Mouse (Mus musculus): Measurements from ENCODE around the gene Mrpl4.
A peak's percentile ranks its signal among the peaks of the same experiment; 100 is the strongest.
"Not testable (repeated sequence)": the region's sequence is repeated elsewhere in the genome, so short reads cannot be mapped to it uniquely, and the experiment has no call there.

Gene Mrpl4

DNA sequence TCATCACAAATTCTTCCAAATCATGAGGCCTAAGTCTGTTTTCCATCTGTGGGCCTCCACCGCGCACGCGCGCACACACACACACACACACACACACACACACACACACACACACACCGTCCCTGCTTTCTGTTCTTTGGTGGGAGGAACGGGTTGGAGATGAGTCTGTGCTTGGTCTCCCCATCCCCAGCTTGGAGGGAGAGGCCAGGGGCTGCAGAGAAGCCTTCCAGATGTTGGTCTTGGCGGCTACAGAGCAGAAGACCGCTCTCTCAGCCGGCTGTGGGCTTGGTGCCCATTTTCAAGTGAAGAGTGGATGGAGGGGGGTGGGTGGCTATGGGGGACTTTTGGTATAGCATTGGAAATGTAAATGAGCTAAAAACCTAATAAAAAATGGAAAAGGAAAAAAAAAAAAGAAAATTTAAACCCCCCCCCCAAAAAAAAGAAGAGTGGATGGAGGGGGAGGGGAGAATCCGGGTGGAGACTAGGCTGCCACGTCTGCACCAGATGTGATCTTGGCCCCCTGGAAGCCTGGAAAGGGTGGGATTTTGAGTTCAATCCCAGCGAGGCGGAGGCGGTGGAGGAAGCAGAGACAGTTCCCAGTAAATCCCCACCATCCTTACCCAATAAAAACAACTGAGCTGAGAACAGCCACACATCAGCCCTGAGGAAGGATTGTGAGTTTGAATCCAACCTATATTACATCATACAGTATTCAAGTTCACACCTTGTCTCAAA lies 15.4 kb upstream of the Mrpl4 start:
- no peak for DNase-seq (ENCODE audit: low spot score)

DNA sequence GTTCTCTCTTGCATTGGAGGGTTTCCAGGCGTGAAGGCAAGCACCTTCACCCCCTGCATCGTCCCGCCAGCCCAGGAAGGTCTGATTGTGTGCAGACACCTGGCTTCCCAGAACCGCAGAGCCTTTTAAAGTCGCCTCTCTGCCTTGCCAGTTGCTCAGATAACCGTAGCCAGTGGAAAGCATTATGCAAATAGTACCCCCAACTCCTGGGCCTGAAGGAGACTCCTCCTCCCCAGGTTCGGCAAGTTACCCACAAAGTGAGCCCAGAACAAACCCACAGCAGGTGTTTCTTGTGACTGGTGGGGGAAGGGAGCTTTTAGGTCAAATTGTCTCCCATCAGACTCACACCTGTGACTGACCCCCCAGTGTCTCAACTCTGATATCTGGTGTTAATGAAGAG lies 14.6 kb upstream of the Mrpl4 start:
- no peak for DNase-seq (ENCODE audit: low spot score)

DNA sequence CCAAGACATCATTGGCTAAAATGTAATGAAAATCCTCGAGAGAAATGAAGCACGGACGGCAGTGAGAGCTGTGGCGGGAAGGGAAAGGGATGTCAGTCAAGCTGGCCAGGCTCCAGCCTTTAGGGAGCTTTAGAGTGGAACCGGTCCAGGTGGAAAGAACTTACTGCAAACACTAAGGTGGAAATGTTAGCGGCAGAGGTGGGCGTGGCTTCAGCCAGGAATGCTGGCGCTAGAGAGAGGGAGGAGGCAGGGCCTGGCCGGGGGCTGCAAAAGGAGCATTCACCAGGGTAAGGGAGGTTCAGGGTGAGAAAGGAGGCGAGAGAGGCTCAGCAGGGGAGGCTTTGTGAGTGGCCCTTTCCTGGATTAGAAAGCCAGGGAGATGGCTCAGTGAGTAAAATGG lies 11.7 kb upstream of the Mrpl4 start:
- peak; percentile 55 for DNase-seq (ENCODE audit: low spot score)

DNA sequence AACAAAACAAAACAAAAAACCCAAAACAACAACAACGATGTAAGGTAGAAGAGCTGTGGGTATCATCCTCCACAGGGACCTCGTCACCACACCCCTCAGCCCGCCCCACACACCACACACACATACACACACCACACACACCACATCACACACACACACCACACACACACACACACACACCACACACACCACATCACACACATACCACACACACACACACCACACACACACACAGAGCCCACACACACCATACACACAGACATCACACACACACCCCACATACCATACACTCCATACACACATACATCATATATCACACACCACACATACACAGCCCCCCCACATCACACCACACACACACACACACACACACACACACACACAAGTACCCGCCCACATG lies 11.0 kb upstream of the Mrpl4 start:
- DNase-seq (ENCODE audit: low spot score) = no peak

- no peak for DNase-seq (ENCODE audit: low spot score)
Measured at GRCm38 (mm10) chr9:20993165-20993898, 9.2 kb upstream of the Mrpl4 start.

DNA sequence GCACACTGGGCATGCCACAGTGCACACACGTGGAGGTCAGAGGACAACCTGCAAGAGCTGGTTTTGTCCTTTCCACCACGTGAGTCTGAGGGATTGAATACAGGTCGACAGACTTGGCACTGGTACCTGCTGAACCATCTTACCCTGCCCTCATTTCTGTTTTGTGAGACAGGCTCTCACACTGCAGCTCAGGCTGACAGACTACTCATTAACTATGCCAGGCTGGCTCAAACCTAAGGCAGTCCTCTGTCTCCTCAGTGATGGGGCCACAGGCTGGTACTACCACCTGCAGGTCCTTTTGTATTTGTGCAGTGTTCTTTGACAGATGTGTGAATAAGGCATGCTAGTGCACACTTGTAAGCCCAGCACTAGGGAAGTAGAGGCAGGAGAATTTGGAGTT lies 7.5 kb upstream of the Mrpl4 start:
- DNase-seq (ENCODE audit: low spot score) = no peak

GRCm38 (mm10) chr9:20997065-20997464 lies 5.5 kb upstream of the Mrpl4 start:
- DNase-seq (ENCODE audit: low spot score) = no peak

DNA sequence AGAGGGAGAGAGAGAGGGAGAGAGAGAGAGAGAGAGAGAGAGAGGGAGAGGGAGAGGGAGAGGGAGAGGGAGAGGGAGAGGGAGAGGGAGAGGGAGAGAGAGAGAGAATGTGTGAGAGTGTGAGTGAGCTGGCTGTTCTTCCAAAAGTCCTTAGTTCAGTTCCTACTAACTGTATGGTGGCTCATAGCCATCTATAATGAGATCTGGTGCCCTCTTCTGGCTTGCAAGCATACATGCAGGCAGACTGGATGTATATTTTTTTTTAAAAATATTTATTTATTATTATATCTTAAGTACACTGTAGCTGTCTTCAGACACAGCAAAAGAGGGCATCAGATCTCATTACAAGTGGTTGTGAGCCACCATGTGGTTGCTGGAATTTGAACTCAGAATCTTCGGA lies 4.2 kb upstream of the Mrpl4 start:
- not testable (repeated sequence) for DNase-seq (ENCODE audit: low spot score)

DNA sequence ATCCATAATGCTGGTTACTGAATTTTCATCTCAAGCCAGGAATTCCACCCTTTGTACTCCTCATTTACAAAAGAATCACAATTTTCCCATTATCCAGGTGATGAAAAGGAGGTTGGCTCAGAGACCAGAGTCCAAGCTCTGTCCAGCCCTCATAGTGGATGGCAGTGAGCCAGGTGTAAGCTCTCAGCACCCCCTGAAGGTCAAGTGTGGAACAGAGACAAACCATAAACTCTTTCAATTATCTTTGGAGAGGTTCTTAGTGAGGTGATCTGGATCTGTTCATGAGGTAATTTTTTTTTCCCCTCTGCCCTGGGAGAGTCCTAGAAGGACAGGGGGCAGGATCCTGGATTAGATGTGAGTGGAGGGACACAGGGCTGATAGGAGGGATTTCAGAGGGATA lies 1.7 kb upstream of the Mrpl4 start:
- peak; percentile 56 for DNase-seq (ENCODE audit: low spot score)

- DNase-seq (ENCODE audit: low spot score) = no peak
Measured at GRCm38 (mm10) chr9:21001651-21002200, 812 bp upstream of the Mrpl4 start.

- no peak for DNase-seq (ENCODE audit: low spot score)
Measured at GRCm38 (mm10) chr9:21002270-21002626, 290 bp upstream of the Mrpl4 start.

DNA sequence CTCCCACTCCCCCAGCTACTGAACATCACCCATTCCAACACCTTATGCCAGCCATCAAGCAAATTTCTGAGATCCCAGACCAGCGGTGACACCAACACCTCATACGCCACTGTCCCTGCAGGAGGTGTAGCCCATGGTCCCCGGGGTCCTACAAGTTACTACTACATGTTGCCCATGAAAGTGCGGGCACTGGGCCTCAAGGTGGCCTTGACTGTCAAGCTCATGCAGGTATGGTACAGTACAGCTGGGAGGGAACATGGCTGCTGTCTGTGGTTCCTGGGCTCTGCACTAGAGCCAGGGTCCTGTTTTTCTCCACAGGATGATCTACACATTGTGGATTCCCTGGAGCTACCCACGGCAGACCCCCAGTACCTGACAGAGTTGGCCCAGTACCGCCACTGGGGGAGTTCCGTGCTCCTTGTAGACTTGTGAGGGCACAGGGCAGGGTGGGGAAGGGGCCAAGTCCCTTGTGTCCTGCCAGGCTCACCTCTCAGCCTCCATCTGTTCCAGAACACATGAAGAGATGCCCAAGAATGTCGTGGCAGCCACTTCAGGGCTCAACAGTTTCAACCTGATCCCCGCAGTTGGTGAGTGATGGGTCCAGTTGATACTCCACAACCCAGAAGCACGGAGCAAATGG lies 4.9 kb downstream of the Mrpl4 start:
- DNase-seq (ENCODE audit: low spot score) = no peak

GRCm38 (mm10) chr9:21008007-21008406 lies 5.5 kb downstream of the Mrpl4 start:
- no peak for DNase-seq (ENCODE audit: low spot score)

DNA sequence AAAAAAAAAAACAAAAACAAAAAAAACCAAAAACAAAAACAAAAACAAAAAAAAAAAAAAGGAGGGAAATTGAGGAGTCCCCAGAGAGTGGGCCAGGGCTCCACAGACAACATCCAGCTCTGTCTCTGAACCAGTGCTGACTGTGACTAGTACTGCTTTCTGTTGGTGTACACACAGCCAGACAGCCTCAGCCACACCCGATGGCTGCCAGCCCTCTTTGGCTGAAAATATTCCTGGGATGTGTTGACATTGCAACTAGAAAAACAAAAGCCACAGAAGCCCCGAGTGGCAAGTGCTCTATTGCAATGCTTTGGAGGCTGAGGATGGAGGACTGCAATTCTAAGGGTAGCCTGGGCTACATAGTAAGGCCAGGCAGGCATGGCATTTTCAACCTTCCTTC lies 7.8 kb downstream of the Mrpl4 start:
- DNase-seq (ENCODE audit: low spot score) = no peak

GRCm38 (mm10) chr9:21010939-21011541 lies 8.5 kb downstream of the Mrpl4 start:
- DNase-seq (ENCODE audit: low spot score) = not testable (repeated sequence)

GRCm38 (mm10) chr9:21011846-21012312 lies 9.3 kb downstream of the Mrpl4 start:
- no peak for DNase-seq (ENCODE audit: low spot score)

GRCm38 (mm10) chr9:21012368-21012767 lies 9.8 kb downstream of the Mrpl4 start:
- DNase-seq (ENCODE audit: low spot score) = no peak

DNA sequence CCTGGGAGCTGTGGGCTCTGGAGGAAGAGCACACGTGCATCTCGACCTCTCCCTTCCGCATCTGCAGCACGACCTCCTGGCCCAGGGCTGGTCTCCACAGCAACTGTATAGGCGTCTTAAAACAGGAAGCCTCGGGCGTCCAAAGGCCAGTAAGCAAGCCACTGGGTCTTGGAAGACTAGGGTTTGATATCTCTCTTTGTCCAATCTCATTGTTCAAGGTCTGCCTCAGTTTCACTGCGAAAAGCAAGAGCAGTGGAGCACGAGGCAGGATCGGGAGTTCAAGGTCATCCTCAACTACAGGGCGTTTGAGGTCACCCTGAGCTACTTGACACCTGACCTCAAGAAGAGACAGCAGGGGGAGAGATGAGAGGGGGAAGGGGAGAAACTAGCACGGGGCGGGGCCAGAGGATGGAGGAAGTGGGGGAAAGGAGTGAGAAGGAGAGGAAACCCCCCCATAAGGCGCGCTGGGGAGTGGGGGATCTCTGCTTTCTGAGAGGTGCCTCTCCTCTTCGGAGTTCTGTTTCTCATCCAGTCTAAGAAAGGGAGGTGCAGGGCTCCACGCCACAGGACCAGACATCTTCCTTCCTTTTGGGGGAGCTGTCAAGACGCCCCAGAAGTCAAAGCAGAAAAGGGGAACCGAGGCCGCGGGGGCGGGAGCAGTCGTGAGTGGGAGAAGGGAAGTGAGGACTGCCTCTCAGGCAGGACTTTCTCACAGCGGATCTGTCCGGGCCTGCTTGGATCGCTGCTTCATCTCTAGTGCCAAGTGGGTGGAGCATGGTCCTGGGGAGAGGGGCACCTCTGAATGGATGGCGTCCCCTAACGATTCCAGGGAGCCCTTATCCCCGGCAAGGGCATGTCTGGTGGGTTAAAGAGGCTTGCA lies 12.4 kb downstream of the Mrpl4 start:
- DNase-seq (ENCODE audit: low spot score) = no peak

DNA sequence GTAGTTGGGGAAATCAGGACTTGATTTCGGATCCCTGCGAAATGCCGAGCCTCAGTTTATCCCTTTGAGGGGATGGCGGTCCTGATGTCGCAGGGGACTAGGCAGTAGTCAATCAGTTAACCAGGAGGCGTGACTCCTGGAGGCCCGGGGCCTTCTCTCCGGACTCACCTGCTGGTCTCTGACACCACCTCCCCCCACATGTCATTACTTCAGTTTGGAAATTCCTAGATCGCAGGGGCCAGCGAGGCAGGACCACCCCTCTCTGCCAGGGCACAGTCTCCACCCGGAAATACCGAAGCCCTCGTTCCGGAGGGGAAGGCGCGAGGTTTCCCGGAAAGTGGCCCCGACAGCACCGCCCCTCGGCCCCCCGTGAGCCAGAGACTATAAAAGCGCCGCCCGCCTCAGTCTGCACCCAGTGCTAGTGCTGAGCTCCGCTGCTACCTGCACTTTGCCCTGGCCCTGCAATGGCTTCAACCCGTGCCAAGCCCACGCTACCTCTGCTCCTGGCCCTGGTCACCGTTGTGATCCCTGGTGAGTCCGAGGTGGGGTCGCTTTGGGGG lies 13.1 kb downstream of the Mrpl4 start, which contains the start of gene Icam1:
Gene Icam1 (plus strand): TSS at position 415 of the 560 bp plus-strand sequence.
- DNase-seq (ENCODE audit: low spot score) = no peak

GRCm38 (mm10) chr9:21016331-21017176 lies 14.0 kb downstream of the Mrpl4 start:
- DNase-seq (ENCODE audit: low spot score) = no peak

Measured in embryo, embryonic 10.5 days (tissue).